Mouse (Mus musculus) heart, postnatal 0 days (tissue): ENCODE measurements around the gene Pcdh9.

ENCODE experiments used
- CTCF ChIP-seq: IDR thresholded peaks from 2 replicates; pipeline ENCODE4 v1.5.1; 2016; ENCODE audit warnings: antibody characterized with exemption, control low read depth, low read depth
- EP300 ChIP-seq: IDR thresholded peaks from 2 replicates; pipeline ENCODE4 v1.6.1; 2016; ENCODE audit warnings: antibody characterized with exemption, low read depth

- TF ChIP-seq CTCF (no peak), EP300 (no peak)
Measured at GRCm38 (mm10) chr14:93066732-93067410, 823.6 kb downstream of the Pcdh9 start.
